Comparison of ENCODE assay signal across 13 mouse cellular contexts in genomic region chr2:15096514-15097090, GRCm38 (mm10). TPM values are rescaled to one million over a fixed set of nuclear protein-coding genes. Genes with fewer than 3 reads are reported as not detected.
A peak's percentile ranks its signal among the peaks of the same experiment; 100 is the strongest.
DNase-seq lines count a peak whose midpoint lies in the region; ATAC-seq and TF ChIP-seq lines count a peak whose summit lies in the region.
"Had no signal": no experiment of that assay in that cellular context is flagged by ENCODE, and none has a peak within 500 bp of the region (broad histone marks: within the 10 kb centered on the region; RNA-seq: fewer than 3 reads in every experiment).

No protein-coding gene starts in this region.

- WGBS in liver, postnatal 0 days (ENCODE audit: insufficient replicate concordance) = 53% methylated on average over 3 of the region's 3 CpGs
- 38% methylated on average over 3 of the region's 3 CpGs for WGBS in liver, embryonic 12.5 days (ENCODE audit: insufficient replicate concordance)

- H3K36me3 ChIP-seq in liver, postnatal 0 days (replicated peaks; ENCODE audit: insufficient read depth, low read length) = no peaks in the 10 kb centered on the region
- no peaks in the 10 kb centered on the region for H3K36me3 ChIP-seq in liver, embryonic 12.5 days
- H3K36me3 ChIP-seq: heart, embryonic 12.5 days had no signal

- TF ChIP-seq EP300 in liver, postnatal 0 days (IDR thresholded peaks at IDR 0.05; ENCODE audit: low read depth) = no peak

- no peak overlapping the region for H3K9ac ChIP-seq in liver, postnatal 0 days (replicated peaks)
- no peak overlapping the region for H3K9ac ChIP-seq in liver, embryonic 12.5 days
- H3K9ac ChIP-seq: forebrain, embryonic 13.5 days; heart, embryonic 12.5 days had no signal

- peak; percentile 62; the same call in 1 of the 2 replicates for ATAC-seq in frontal cortex, adult (ENCODE audit: low TSS enrichment)
- ATAC-seq in liver, postnatal 0 days = no peak
- ATAC-seq in liver, embryonic 12.5 days = no peak
- ATAC-seq: forebrain, embryonic 13.5 days had no signal

- DNase-seq in frontal cortex, postnatal 25 days (ENCODE audit: low spot score in 2 of 2) = no peak
- no peak for DNase-seq in liver, postnatal 0 days
- DNase-seq in R1 (ENCODE audit: low read depth, low spot score) = peak; percentile 8
- DNase-seq in retina, postnatal 1 day = peak; percentile 32
- no peak for DNase-seq in right cerebral cortex, postnatal 4 days
- no peak for DNase-seq in spleen, postnatal 14 days (ENCODE audit: low spot score in 2 of 2)
- DNase-seq: adrenal gland, postnatal 14 days; cerebellum, adult 8-10 months; lung, adult 18-20 months had no signal

- no peaks in the 10 kb centered on the region for H3K27me3 ChIP-seq in liver, postnatal 0 days (ENCODE audit: insufficient read depth, low read length)
- H3K27me3 ChIP-seq in liver, embryonic 12.5 days (replicated peaks) = no peaks in the 10 kb centered on the region
- H3K27me3 ChIP-seq: forebrain, embryonic 13.5 days; heart, embryonic 12.5 days had no signal

- no peak overlapping the region for H3K4me2 ChIP-seq in liver, postnatal 0 days (ENCODE audit: low read depth, low read length)
- H3K4me2 ChIP-seq in liver, embryonic 12.5 days = no peak overlapping the region
- H3K4me2 ChIP-seq: forebrain, embryonic 13.5 days; heart, embryonic 12.5 days had no signal

- no peak overlapping the region for H3K27ac ChIP-seq in liver, postnatal 0 days (ENCODE audit: low read depth)
- H3K27ac ChIP-seq in liver, embryonic 12.5 days = no peak overlapping the region
- H3K27ac ChIP-seq: forebrain, embryonic 13.5 days had no signal

- H3K4me3 ChIP-seq in liver, postnatal 0 days (ENCODE audit: low read depth, low read length) = no peak overlapping the region
- H3K4me3 ChIP-seq in liver, embryonic 12.5 days = no peak overlapping the region
- H3K4me3 ChIP-seq: forebrain, embryonic 13.5 days; heart, embryonic 12.5 days had no signal

- no peaks in the 10 kb centered on the region for H3K9me3 ChIP-seq in liver, postnatal 0 days (ENCODE audit: low read length)
- no peaks in the 10 kb centered on the region for H3K9me3 ChIP-seq in liver, embryonic 12.5 days (replicated peaks)
- H3K9me3 ChIP-seq: forebrain, embryonic 13.5 days; heart, embryonic 12.5 days had no signal

- H3K4me1 ChIP-seq in liver, postnatal 0 days (ENCODE audit: insufficient read depth) = no peaks in the 10 kb centered on the region
- no peaks in the 10 kb centered on the region for H3K4me1 ChIP-seq in liver, embryonic 12.5 days
- H3K4me1 ChIP-seq: forebrain, embryonic 13.5 days; heart, embryonic 12.5 days had no signal

- peak; percentile 55 for TF ChIP-seq CTCF in liver, postnatal 0 days (IDR thresholded peaks at IDR 0.05; ENCODE audit: low read depth)

RNA-seq across cellular contexts. Expression of gene Nsun6, which starts 41.7 kb away (rescaled TPM):
- 3.8 and 4.6 TPM in 2 replicates for polyA plus RNA-seq in liver, postnatal 0 days (2015; fragmentation: Nextera tagmentation; extraction: Ambion mirVana)
- polyA plus RNA-seq in liver, embryonic 12.5 days (2016; fragmentation: Nextera tagmentation; extraction: Ambion mirVana) = 5.6 and 5.7 TPM in 2 replicates

RNA-seq across cellular contexts. Expression of gene Arl5b, which starts 47.4 kb away (rescaled TPM):
- 8.6 and 9.1 TPM in 2 replicates for polyA plus RNA-seq in liver, postnatal 0 days (2015; fragmentation: Nextera tagmentation; extraction: Ambion mirVana)
- polyA plus RNA-seq in liver, embryonic 12.5 days (2016; fragmentation: Nextera tagmentation; extraction: Ambion mirVana) = 8.2 and 9.6 TPM in 2 replicates

Comparison
In these comparisons a context has a peak if more than half of its experiments do, and no peak if none do; other contexts are left out.
1. DNase-seq: peak in R1 (single experiment) and retina, postnatal 1 day (single experiment); none in frontal cortex, postnatal 25 days (0 of 2), liver, postnatal 0 days (single experiment), right cerebral cortex, postnatal 4 days (single experiment) and spleen, postnatal 14 days (0 of 2).